Mouse (Mus musculus) cerebellum, adult 2 months (tissue): ENCODE measurements at regions not wholly inside any gene's neighbourhood (a gene's known extent, or its start where the extent isn't known, plus 50 kb on each side); places are given as distances from the start of the nearest gene placed in this dataset.

Experiments used
- CTCF ChIP-seq: fragments of 200-500 bp; IDR thresholded peaks from 2 replicates; pipeline ENCODE4 v1.5.1; 2011; ENCODE audit warnings: low read depth, mild to moderate bottlenecking, control low read depth, low read length, moderate library complexity, borderline replicate concordance; ENCODE audit not compliant: insufficient read depth
- POLR2A ChIP-seq: fragments of 200-500 bp; IDR thresholded peaks from 2 replicates; pipeline ENCODE4 v1.6.1; 2011; ENCODE audit warnings: low read length, control low read depth, borderline replicate concordance; ENCODE audit not compliant: insufficient read depth

DNA sequence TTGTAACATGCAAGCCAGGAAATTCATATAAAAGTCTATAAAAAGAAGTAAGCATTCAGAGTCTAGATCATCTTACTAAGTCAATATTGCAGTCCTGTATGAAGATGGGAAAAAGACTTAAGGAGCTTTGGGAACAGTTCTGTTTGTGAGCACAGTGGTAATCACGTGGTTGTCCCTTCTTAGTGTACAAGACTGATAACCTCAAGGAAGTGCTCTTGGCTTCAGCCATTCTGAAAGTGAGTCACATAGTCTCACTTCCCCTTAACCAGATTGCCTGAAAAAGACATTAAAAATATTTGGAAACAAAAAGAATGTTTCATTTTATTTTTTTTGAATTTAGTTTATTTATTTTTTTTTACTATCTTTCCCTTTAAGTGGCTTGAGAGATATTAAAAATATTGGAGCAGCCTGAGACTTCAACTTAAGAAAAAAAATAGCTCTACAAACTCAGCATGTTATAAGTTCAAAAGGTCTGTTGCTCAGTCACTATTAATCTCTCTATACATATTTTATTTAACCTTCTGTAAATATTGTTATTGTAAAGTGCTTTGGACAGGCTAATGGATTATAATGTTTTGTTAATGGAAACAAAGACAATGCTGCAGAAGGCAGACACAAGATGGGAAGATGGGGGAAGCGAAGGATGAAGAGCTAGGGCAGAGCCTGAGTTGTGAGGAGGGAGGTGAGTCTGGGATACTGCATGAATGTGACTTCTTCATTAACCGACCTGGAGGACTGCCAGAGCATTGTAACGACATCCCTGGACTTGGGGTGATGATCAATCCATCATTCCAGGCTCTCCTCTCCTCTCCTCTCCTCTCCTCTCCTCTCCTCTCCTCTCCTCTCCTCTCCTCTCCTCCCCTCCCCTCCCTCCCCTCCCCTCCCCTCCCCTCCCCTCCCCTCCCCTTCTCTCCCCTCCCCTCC, 300.2 kb upstream of the Mpdz start:
- no peak for TF ChIP-seq POLR2A
- no peak for TF ChIP-seq CTCF
